Mouse (Mus musculus): ENCODE results near the gene Satb1. TPM values are rescaled to one million over a fixed set of nuclear protein-coding genes. Genes with fewer than 3 reads are reported as not detected.
A peak's percentile ranks its signal among the peaks of the same experiment; 100 is the strongest.

The Satb1 gene
- 19.7 and 20.3 TPM in 2 replicates for polyA plus RNA-seq (2016; fragmentation: Nextera tagmentation; extraction: Ambion mirVana)

DNA sequence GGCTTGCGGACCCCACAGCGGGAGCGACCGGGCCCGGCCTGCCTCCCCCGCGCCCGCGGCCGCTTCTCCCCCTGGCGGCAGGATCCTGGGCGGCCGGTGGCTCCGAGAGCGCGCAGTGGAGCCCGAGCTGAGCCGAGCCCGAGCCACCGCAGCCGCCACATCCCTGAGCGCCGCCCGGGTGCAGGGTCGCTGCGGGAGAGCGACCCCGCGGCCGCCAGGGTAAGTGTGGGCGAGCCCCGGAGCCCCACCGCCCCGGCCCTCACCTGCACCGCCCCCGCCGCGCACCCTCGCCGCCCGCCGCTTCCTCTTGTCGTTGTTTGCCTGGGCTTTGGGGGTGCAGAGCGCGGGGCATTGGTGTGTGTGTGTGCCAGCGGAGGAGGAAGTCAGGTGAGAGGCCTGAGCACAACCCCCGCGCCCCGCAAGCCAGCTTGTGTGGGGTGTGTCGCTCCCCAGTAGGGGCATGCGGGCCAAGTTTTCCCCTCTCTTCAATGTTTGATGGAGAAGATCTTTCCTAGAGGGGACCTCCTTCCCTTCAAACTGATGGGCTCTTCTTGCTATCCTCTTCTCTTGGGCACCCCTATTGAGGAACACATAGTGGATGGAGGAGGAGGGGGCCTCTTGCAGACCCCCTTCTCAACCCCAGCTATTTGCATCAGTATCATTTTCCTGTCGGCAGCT lies at the start of gene Satb1:
Gene Satb1 (minus strand): TSS at position 391 of the 678 bp plus-strand sequence.
- Histone ChIP-seq H3K27me3 (peaks cover 55% of the 10 kb centered on the region), H3K4me2 (replicated peaks) (peak within 1 kb of the TSS; percentile 95), H3K27ac (no peak within 1 kb of the TSS)

DNA sequence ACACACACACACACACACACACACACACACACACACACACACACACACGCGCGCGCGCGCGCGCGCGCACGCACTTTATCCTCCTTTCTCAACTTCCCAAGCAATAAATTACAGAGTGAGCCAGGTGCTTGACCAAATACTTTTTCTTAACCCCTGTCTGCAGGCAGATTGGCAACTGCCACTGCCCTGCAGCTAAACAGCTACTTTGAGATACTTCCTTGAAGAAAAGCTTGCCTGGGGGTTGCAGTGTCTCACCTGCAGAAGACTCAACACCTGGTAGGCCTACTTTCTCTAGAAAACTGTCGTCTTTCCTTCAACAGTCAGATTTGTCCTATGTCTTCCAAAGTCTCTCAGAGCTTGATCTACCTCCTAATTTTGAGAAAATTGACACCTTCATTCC lies 49.5 kb upstream of the Satb1 start:
- Histone ChIP-seq H3K27ac (no peak overlapping the region), H3K4me3 (no peak overlapping the region), H3K9ac (no peak overlapping the region), H3K4me1 (no peaks in the 10 kb centered on the region), H3K27me3 (no peaks in the 10 kb centered on the region), H3K4me2 (replicated peaks) (no peak overlapping the region), H3K36me3 (no peaks in the 10 kb centered on the region), H3K9me3 (0 out of 2 replicates have a peak, but pooled peaks cover 3% of the 10 kb centered on the region)
- WGBS: 82% methylated on average over 12 of the region's 12 CpGs
- no peak for ATAC-seq (ENCODE audit: insufficient number of reproducible peaks, insufficient read depth, low FRiP score, low TSS enrichment)

More for the DNA sequence above, at the start of gene Satb1:
- H3K9ac ChIP-seq: peak within 1 kb of the TSS; percentile 63
- no peaks in the 10 kb centered on the region for H3K9me3 ChIP-seq
- no peaks in the 10 kb centered on the region for H3K36me3 ChIP-seq
- WGBS: under 1% methylated on average over 40 of the region's 52 CpGs
- peaks cover 10% of the 10 kb centered on the region; the same call in 1 of the 2 replicates for H3K4me1 ChIP-seq
- ATAC-seq (ENCODE audit: insufficient number of reproducible peaks, insufficient read depth, low FRiP score, low TSS enrichment): peak; percentile 84
- H3K4me3 ChIP-seq: peak within 1 kb of the TSS; percentile 56

- WGBS: 81% methylated on average over 8 of the region's 8 CpGs
- no peak for ATAC-seq (ENCODE audit: insufficient number of reproducible peaks, insufficient read depth, low FRiP score, low TSS enrichment)
- no peak overlapping the region for H3K4me3 ChIP-seq
Measured at GRCm38 (mm10) chr17:51880895-51881622, 48.0 kb upstream of the Satb1 start.

DNA sequence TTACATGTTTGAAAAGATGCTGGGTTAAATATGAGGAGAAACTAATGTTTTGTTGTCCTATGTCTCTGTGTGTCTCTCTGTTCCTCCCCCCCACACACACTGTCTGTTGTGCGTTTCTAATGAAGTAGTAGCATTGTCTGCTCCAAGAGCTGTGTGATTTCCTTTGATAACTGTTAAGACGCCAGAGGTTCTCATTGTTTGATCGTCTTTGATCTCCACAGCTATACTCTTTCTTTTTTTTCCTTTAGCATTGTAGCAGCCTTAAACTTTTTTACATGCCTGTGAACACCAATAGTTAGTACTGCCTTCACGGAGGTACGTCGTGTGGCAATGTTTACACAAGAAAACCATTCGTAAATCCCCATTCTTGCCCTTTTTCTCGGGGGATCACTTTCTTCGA lies 47.1 kb upstream of the Satb1 start:
- Histone ChIP-seq H3K4me1 (no peaks in the 10 kb centered on the region), H3K4me3 (no peak overlapping the region), H3K9ac (no peak overlapping the region), H3K27ac (no peak overlapping the region), H3K9me3 (no peaks in the 10 kb centered on the region), H3K27me3 (no peaks in the 10 kb centered on the region), H3K36me3 (no peaks in the 10 kb centered on the region), H3K4me2 (replicated peaks) (no peak overlapping the region)
- no peak for ATAC-seq (ENCODE audit: insufficient number of reproducible peaks, insufficient read depth, low FRiP score, low TSS enrichment)
- WGBS: 45% methylated on average over 9 of the region's 9 CpGs

More at GRCm38 (mm10) chr17:51880895-51881622, 48.0 kb upstream of the Satb1 start:
- Histone ChIP-seq H3K9ac (no peak overlapping the region), H3K9me3 (no peaks in the 10 kb centered on the region), H3K36me3 (no peaks in the 10 kb centered on the region), H3K4me2 (replicated peaks) (no peak overlapping the region), H3K27me3 (no peaks in the 10 kb centered on the region), H3K4me1 (no peaks in the 10 kb centered on the region), H3K27ac (no peak overlapping the region)

- 82% methylated on average over 5 of the region's 5 CpGs for WGBS
- Histone ChIP-seq H3K9ac (no peak overlapping the region), H3K4me3 (no peak overlapping the region), H3K27me3 (no peaks in the 10 kb centered on the region), H3K4me1 (no peaks in the 10 kb centered on the region), H3K27ac (no peak overlapping the region), H3K36me3 (no peaks in the 10 kb centered on the region), H3K4me2 (replicated peaks) (no peak overlapping the region), H3K9me3 (no peaks in the 10 kb centered on the region)
- ATAC-seq (ENCODE audit: insufficient number of reproducible peaks, insufficient read depth, low FRiP score, low TSS enrichment): no peak
Measured at GRCm38 (mm10) chr17:51879736-51880135, 46.6 kb upstream of the Satb1 start.

DNA sequence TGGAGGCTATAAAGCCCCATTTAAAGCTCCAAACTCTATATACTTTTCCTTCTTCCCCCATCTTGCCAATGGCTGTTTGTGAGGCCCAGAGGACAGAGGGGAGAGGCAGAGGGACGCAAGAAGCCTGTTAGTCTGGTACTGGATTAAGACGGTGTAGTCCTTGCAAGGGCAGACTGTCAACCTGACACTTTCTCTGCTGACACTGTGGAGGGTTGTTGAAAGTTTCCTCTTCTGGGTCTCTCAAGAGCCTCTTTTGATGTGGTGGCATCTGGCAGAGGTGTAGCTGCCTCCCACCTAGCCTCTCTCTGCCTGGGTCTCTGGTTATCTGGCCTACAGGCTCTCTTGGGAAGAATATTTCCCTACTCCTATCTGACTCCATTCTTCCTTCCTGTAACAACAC lies 46.1 kb upstream of the Satb1 start:
- Histone ChIP-seq H3K27ac (no peak overlapping the region), H3K4me2 (replicated peaks) (no peak overlapping the region), H3K9me3 (no peaks in the 10 kb centered on the region), H3K4me1 (no peaks in the 10 kb centered on the region), H3K27me3 (no peaks in the 10 kb centered on the region), H3K9ac (no peak overlapping the region), H3K4me3 (no peak overlapping the region), H3K36me3 (no peaks in the 10 kb centered on the region)
- ATAC-seq (ENCODE audit: insufficient number of reproducible peaks, insufficient read depth, low FRiP score, low TSS enrichment): no peak
- WGBS: 81% methylated on average over 2 of the region's 2 CpGs

- Histone ChIP-seq H3K4me1 (no peaks in the 10 kb centered on the region), H3K4me3 (no peak overlapping the region), H3K4me2 (replicated peaks) (no peak overlapping the region), H3K27ac (no peak overlapping the region), H3K36me3 (no peaks in the 10 kb centered on the region), H3K9me3 (no peaks in the 10 kb centered on the region), H3K27me3 (no peaks in the 10 kb centered on the region), H3K9ac (no peak overlapping the region)
- no peak for ATAC-seq (ENCODE audit: insufficient number of reproducible peaks, insufficient read depth, low FRiP score, low TSS enrichment)
- WGBS: 88% methylated on average over 5 of the region's 5 CpGs
Measured at GRCm38 (mm10) chr17:51876471-51876870, 43.4 kb upstream of the Satb1 start.

GRCm38 (mm10) chr17:51857616-51858015 lies 24.5 kb upstream of the Satb1 start:
- Histone ChIP-seq H3K4me2 (replicated peaks) (no peak overlapping the region), H3K36me3 (no peaks in the 10 kb centered on the region), H3K9me3 (no peaks in the 10 kb centered on the region), H3K4me3 (no peak overlapping the region), H3K9ac (no peak overlapping the region), H3K27me3 (no peaks in the 10 kb centered on the region), H3K27ac (no peak overlapping the region), H3K4me1 (no peaks in the 10 kb centered on the region)
- 86% methylated on average over 4 of the region's 4 CpGs for WGBS
- ATAC-seq (ENCODE audit: insufficient number of reproducible peaks, insufficient read depth, low FRiP score, low TSS enrichment): no peak

DNA sequence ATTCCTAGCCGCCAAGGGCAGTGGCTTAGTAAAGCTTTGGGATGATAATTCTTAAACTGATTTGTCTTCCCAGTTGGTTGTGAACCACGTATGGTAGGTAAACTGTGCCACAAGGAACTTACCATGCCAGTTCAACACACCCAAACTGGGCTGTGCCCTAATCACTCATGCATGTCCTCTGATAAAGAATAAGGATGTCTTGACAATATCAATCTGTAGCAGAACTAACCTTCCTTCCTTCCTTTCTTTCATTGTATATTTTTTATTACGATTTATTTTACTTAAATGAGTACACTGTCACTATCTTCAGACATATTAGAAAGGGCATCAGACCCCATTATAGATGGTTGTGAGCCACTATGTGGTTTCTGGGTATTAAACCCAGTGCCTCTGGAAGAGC lies 23.2 kb upstream of the Satb1 start:
- H3K4me2 ChIP-seq (replicated peaks): no peak overlapping the region
- WGBS: 78% methylated on average over 3 of the region's 3 CpGs
- no peaks in the 10 kb centered on the region for H3K36me3 ChIP-seq
- no peaks in the 10 kb centered on the region for H3K9me3 ChIP-seq
- H3K27me3 ChIP-seq: no peaks in the 10 kb centered on the region
- ATAC-seq (ENCODE audit: insufficient number of reproducible peaks, insufficient read depth, low FRiP score, low TSS enrichment): no peak
- H3K9ac ChIP-seq: no peak overlapping the region
- H3K4me3 ChIP-seq: no peak overlapping the region
- H3K27ac ChIP-seq: no peak overlapping the region
- H3K4me1 ChIP-seq: no peaks in the 10 kb centered on the region

- ATAC-seq (ENCODE audit: insufficient number of reproducible peaks, insufficient read depth, low FRiP score, low TSS enrichment): no peak
- 71% methylated on average over 3 of the region's 3 CpGs for WGBS
- Histone ChIP-seq H3K9ac (no peak overlapping the region), H3K4me2 (replicated peaks) (no peak overlapping the region), H3K9me3 (no peaks in the 10 kb centered on the region), H3K27ac (no peak overlapping the region), H3K4me1 (no peaks in the 10 kb centered on the region), H3K27me3 (no peaks in the 10 kb centered on the region), H3K4me3 (no peak overlapping the region), H3K36me3 (no peaks in the 10 kb centered on the region)
Measured at GRCm38 (mm10) chr17:51855261-51855660, 22.2 kb upstream of the Satb1 start.

GRCm38 (mm10) chr17:51853952-51854351 lies 20.9 kb upstream of the Satb1 start:
- Histone ChIP-seq H3K9me3 (no peaks in the 10 kb centered on the region), H3K27ac (no peak overlapping the region), H3K36me3 (no peaks in the 10 kb centered on the region), H3K27me3 (no peaks in the 10 kb centered on the region), H3K4me1 (no peaks in the 10 kb centered on the region), H3K4me3 (no peak overlapping the region), H3K4me2 (replicated peaks) (no peak overlapping the region), H3K9ac (no peak overlapping the region)
- WGBS: 73% methylated on average over 5 of the region's 5 CpGs
- ATAC-seq (ENCODE audit: insufficient number of reproducible peaks, insufficient read depth, low FRiP score, low TSS enrichment): no peak

GRCm38 (mm10) chr17:51840596-51840995 lies 7.5 kb upstream of the Satb1 start:
- H3K27ac ChIP-seq: no peak overlapping the region
- H3K9ac ChIP-seq: no peak overlapping the region
- no peaks in the 10 kb centered on the region for H3K36me3 ChIP-seq
- H3K9me3 ChIP-seq: no peaks in the 10 kb centered on the region
- 70% methylated on average over 6 of the region's 6 CpGs for WGBS
- H3K4me2 ChIP-seq (replicated peaks): no peak overlapping the region
- no peak for ATAC-seq (ENCODE audit: insufficient number of reproducible peaks, insufficient read depth, low FRiP score, low TSS enrichment)
- no peaks in the 10 kb centered on the region for H3K4me1 ChIP-seq
- H3K27me3 ChIP-seq: peaks cover 3% of the 10 kb centered on the region; the same call in 1 of the 2 replicates
- no peak overlapping the region for H3K4me3 ChIP-seq

All from embryonic facial prominence, embryonic 12.5 days (tissue).